Mouse (Mus musculus): ENCODE measurements around the gene Steap3.

- TF ChIP-seq CTCF (IDR thresholded peaks at IDR 0.05; ENCODE audit: control insufficient read depth, insufficient read depth, insufficient read length) (no peak), CEBPB (IDR thresholded peaks at IDR 0.05; ENCODE audit: low read depth) (no peak), MYOG (IDR thresholded peaks at IDR 0.05; ENCODE audit: control insufficient read depth, extremely low read depth, insufficient read length) (no peak)
Measured at GRCm38 (mm10) chr1:120305801-120306200, 33.3 kb upstream of the Steap3 start.

Data from C2C12 (cell line).